Mouse (Mus musculus) CH12.LX (cell line): ENCODE measurements at regions not wholly inside any gene's neighbourhood (a gene's known extent, or its start where the extent isn't known, plus 50 kb on each side); places are given as distances from the start of the nearest gene placed in this dataset.

Source experiments
- DNase-seq: peaks from one replicate; pipeline ENCODE4 v3.0.0-alpha.2; 2013; ENCODE audit errors: extremely low read depth
- H3K27ac ChIP-seq: 2 replicates; pipeline ENCODE4 v1.5.1; 2012; ENCODE audit warnings: low read depth, mild to moderate bottlenecking, control low read depth, moderate library complexity; ENCODE audit not compliant: insufficient read depth
- H3K27me3 ChIP-seq: replicated peaks from 2 replicates; pipeline ENCODE3; 2012; ENCODE audit warnings: inconsistent platforms
- H3K36me3 ChIP-seq, 2 experiments: replicated peaks in 1 of 2; 2 replicates each; pipeline versions ENCODE3 to v1.6.1; 2012; ENCODE audit warnings: inconsistent platforms in 1 of 2, low read length in 1 of 2, mild to moderate bottlenecking in 1 of 2, mixed read lengths in 1 of 2, moderate library complexity in 1 of 2; ENCODE audit not compliant: control insufficient read depth in 1 of 2, insufficient read depth in 1 of 2
- H3K4me1 ChIP-seq, 2 experiments: 2 replicates each; pipeline ENCODE4 v1.6.1; 2012; ENCODE audit warnings: inconsistent platforms in 1 of 2, moderate library complexity in 1 of 2; ENCODE audit not compliant: insufficient read depth in 2 of 2, control insufficient read depth in 1 of 2
- H3K4me2 ChIP-seq: 2 replicates; pipeline ENCODE4 v1.6.1; 2012; ENCODE audit warnings: low read depth, mild to moderate bottlenecking, control low read depth; ENCODE audit not compliant: poor library complexity, insufficient read depth, severe bottlenecking
- H3K4me3 ChIP-seq, 3 experiments: fragments of 150-350 bp in 1 of 3; sonication (generic) in 1 of 3; replicated peaks in 1 of 3; 2 replicates each; pipeline versions ENCODE3 to v1.5.1; 2011 to 2012; ENCODE audit warnings: low read depth in 2 of 3, low read length in 2 of 3, mild to moderate bottlenecking in 2 of 3, moderate library complexity in 2 of 3, control low read depth in 1 of 3, improper control_type of control experiment in 1 of 3, inconsistent platforms in 1 of 3, mixed read lengths in 1 of 3; ENCODE audit not compliant: poor library complexity in 1 of 3
- H3K79me2 ChIP-seq: replicated peaks from 2 replicates; pipeline ENCODE4 v1.6.1; 2012; ENCODE audit warnings: mild to moderate bottlenecking, moderate library complexity; ENCODE audit not compliant: control insufficient read depth, poor library complexity, insufficient read depth, severe bottlenecking; ENCODE audit errors: extremely low read depth
- H3K9ac ChIP-seq: 2 replicates; pipeline ENCODE4 v1.6.1; 2012; ENCODE audit warnings: low read depth, mild to moderate bottlenecking, control low read depth, moderate library complexity; ENCODE audit not compliant: insufficient read depth
- H3K9me3 ChIP-seq: replicated peaks from 2 replicates; pipeline ENCODE3; 2012; ENCODE audit warnings: low read length, inconsistent platforms, mixed read lengths
- CHD1 ChIP-seq: IDR thresholded peaks from 2 replicates; pipeline ENCODE4 v1.6.1; 2012; ENCODE audit warnings: low read depth, low read length, improper control_type of control experiment, inconsistent platforms
- CTCF ChIP-seq, 2 experiments: IDR thresholded peaks in 1 of 2; conservative IDR thresholded peaks in 1 of 2; 2 replicates each; pipeline ENCODE4 v1.5.1; 2011 to 2012; ENCODE audit warnings: low read depth in 2 of 2, low read length in 2 of 2, improper control_type of control experiment in 1 of 2, inconsistent platforms in 1 of 2, mild to moderate bottlenecking in 1 of 2, moderate library complexity in 1 of 2
- E2F4 ChIP-seq: IDR thresholded peaks from 2 replicates; pipeline ENCODE4 v1.6.1; 2011; ENCODE audit warnings: low read depth, low read length, improper control_type of control experiment; ENCODE audit not compliant: insufficient replicate concordance
- EP300 ChIP-seq: IDR thresholded peaks from 2 replicates; pipeline ENCODE4 v1.6.1; 2011; ENCODE audit warnings: low read length, improper control_type of control experiment
- ETS1 ChIP-seq: conservative IDR thresholded peaks from 2 replicates; pipeline ENCODE4 v1.6.1; 2012; ENCODE audit warnings: low read depth, mild to moderate bottlenecking, inconsistent platforms, low read length, improper control_type of control experiment, moderate library complexity
- GABPA ChIP-seq: IDR thresholded peaks from 2 replicates; pipeline ENCODE4 v1.6.1; 2012; ENCODE audit warnings: low read depth, low read length, improper control_type of control experiment, inconsistent platforms; ENCODE audit not compliant: insufficient replicate concordance
- JUN ChIP-seq: IDR thresholded peaks from 2 replicates; pipeline ENCODE4 v1.6.1; 2011; ENCODE audit warnings: low read depth, mild to moderate bottlenecking, low read length, improper control_type of control experiment, moderate library complexity; ENCODE audit not compliant: insufficient read depth
- JUND ChIP-seq: conservative IDR thresholded peaks from 2 replicates; pipeline ENCODE4 v1.6.1; 2011; ENCODE audit warnings: low read depth, low read length, improper control_type of control experiment
- KAT2A ChIP-seq: IDR thresholded peaks from 2 replicates; pipeline ENCODE4 v1.6.1; 2012; ENCODE audit warnings: low read length, improper control_type of control experiment, inconsistent platforms; ENCODE audit not compliant: insufficient replicate concordance
- MAFK ChIP-seq: IDR thresholded peaks from 2 replicates; pipeline ENCODE4 v1.6.1; 2011; ENCODE audit warnings: low read length, improper control_type of control experiment; ENCODE audit not compliant: insufficient replicate concordance
- MEF2A ChIP-seq: IDR thresholded peaks from 2 replicates; pipeline ENCODE4 v1.6.1; 2014; ENCODE audit warnings: low read depth, mild to moderate bottlenecking, inconsistent platforms, low read length, improper control_type of control experiment, borderline replicate concordance
- MYC ChIP-seq: IDR thresholded peaks from 2 replicates; pipeline ENCODE4 v1.6.1; 2011; ENCODE audit warnings: low read depth, mild to moderate bottlenecking, improper control_type of control experiment, low read length
- NELFE ChIP-seq: IDR thresholded peaks from 2 replicates; pipeline ENCODE4 v1.6.1; 2011; ENCODE audit warnings: low read depth, low read length, improper control_type of control experiment
- NRF1 ChIP-seq: IDR thresholded peaks from 2 replicates; pipeline ENCODE4 v1.6.1; 2014; ENCODE audit warnings: low read depth, mild to moderate bottlenecking, inconsistent platforms, low read length, improper control_type of control experiment, moderate library complexity
- PAX5 ChIP-seq: IDR thresholded peaks from 2 replicates; pipeline ENCODE4 v1.6.1; 2012; ENCODE audit warnings: low read length, inconsistent platforms, mixed read lengths
- POLR2A ChIP-seq: IDR thresholded peaks from 2 replicates; pipeline ENCODE4 v1.6.1; 2011; ENCODE audit warnings: low read depth, mild to moderate bottlenecking, improper control_type of control experiment, low read length
- POLR2AphosphoS2 ChIP-seq: IDR thresholded peaks from 2 replicates; pipeline ENCODE4 v1.6.1; 2011; ENCODE audit warnings: low read depth, low read length, improper control_type of control experiment
- RAD21 ChIP-seq: IDR thresholded peaks from 2 replicates; pipeline ENCODE4 v1.6.1; 2011; ENCODE audit warnings: low read depth, mild to moderate bottlenecking, low read length, improper control_type of control experiment, moderate library complexity
- RCOR1 ChIP-seq: conservative IDR thresholded peaks from 2 replicates; pipeline ENCODE4 v1.6.1; 2012; ENCODE audit warnings: low read depth, mild to moderate bottlenecking, inconsistent platforms, low read length, improper control_type of control experiment
- SIN3A ChIP-seq: IDR thresholded peaks from 2 replicates; pipeline ENCODE4 v1.6.1; 2012; ENCODE audit warnings: low read length, improper control_type of control experiment, inconsistent platforms
- TBP ChIP-seq: conservative IDR thresholded peaks from 2 replicates; pipeline ENCODE4 v1.6.1; 2011; ENCODE audit warnings: low read depth, low read length, improper control_type of control experiment
- TCF12 ChIP-seq: IDR thresholded peaks from 2 replicates; pipeline ENCODE4 v1.6.1; 2014; ENCODE audit warnings: low read depth, mild to moderate bottlenecking, inconsistent platforms, low read length, improper control_type of control experiment
- UBTF ChIP-seq: IDR thresholded peaks from 2 replicates; pipeline ENCODE4 v1.6.1; 2012; ENCODE audit warnings: low read depth, mild to moderate bottlenecking, inconsistent platforms, low read length, improper control_type of control experiment, moderate library complexity
- USF1 ChIP-seq: IDR thresholded peaks from 2 replicates; pipeline ENCODE4 v1.6.1; 2014; ENCODE audit warnings: low read depth, mild to moderate bottlenecking, inconsistent platforms, low read length, improper control_type of control experiment
- USF2 ChIP-seq: conservative IDR thresholded peaks from 2 replicates; pipeline ENCODE4 v1.6.1; 2011; ENCODE audit warnings: low read depth, low read length, improper control_type of control experiment
- ZKSCAN1 ChIP-seq: IDR thresholded peaks from 2 replicates; pipeline ENCODE4 v1.6.1; 2012; ENCODE audit warnings: low read depth, inconsistent platforms, low read length, improper control_type of control experiment, borderline replicate concordance
- ZMIZ1 ChIP-seq: IDR thresholded peaks from 2 replicates; pipeline ENCODE4 v1.6.1; 2012; ENCODE audit warnings: low read depth, mild to moderate bottlenecking, inconsistent platforms, low read length, improper control_type of control experiment
- dilution Hi-C: fragments of 300-500 bp; cut with MboI; formaldehyde crosslinking; loops from 2 replicates; pipeline ENCODE4 v1.14.3; 2020; ENCODE audit warnings: low sequenced_read_pairs; ENCODE audit not compliant: extremely low pct_unique_long_range_greater_than_20kb, extremely low pct_ligation_motif_present
- in situ Hi-C: fragments of 300-500 bp; cut with MboI; formaldehyde crosslinking; loops from 3 replicates; pipeline ENCODE4 v1.14.3; 2019; ENCODE audit warnings: low sequenced_read_pairs, low pct_ligation_motif_present, low pct_unique_long_range_greater_than_20kb, mixed read lengths

GRCm38 (mm10) chr14:25180126-25180525 is 278.9 kb upstream of the Zmiz1 start:
- H3K9ac ChIP-seq, result no peak overlapping the region
- no peaks in the 10 kb centered on the region for H3K9me3 ChIP-seq
- dilution Hi-C loops, result no loop called here
- H3K79me2 ChIP-seq, result no peaks in the 10 kb centered on the region
- no peak overlapping the region for H3K4me3 ChIP-seq
- no peak overlapping the region for H3K27ac ChIP-seq
- no peak overlapping the region for H3K4me2 ChIP-seq
- TF ChIP-seq ZMIZ1, result no peak
- no peak for TF ChIP-seq MEF2A
- TF ChIP-seq SIN3A, result no peak
- no peak for TF ChIP-seq NRF1
- no peak for TF ChIP-seq CHD1
- no peak for TF ChIP-seq MAFK
- TF ChIP-seq RAD21, result no peak
- TF ChIP-seq E2F4, result no peak
- TF ChIP-seq MYC, result no peak
- TF ChIP-seq POLR2A, result no peak
- no peak for TF ChIP-seq JUN
- no peak for TF ChIP-seq KAT2A
- TF ChIP-seq CTCF (conservative IDR thresholded peaks at IDR 0.05 in 1 of 2, IDR thresholded peaks at IDR 0.05 in 1 of 2; ENCODE audit: low read depth in 2 of 2, low read length in 2 of 2), result no peak
- TF ChIP-seq UBTF, result no peak
- TF ChIP-seq ZKSCAN1, result no peak
- no peak for TF ChIP-seq ETS1
- no peak for TF ChIP-seq NELFE
- no peak for TF ChIP-seq GABPA
- no peak for TF ChIP-seq EP300
- no peak for TF ChIP-seq JUND
- H3K4me1 ChIP-seq, result peaks cover 0 to 9% of the 10 kb centered on the region in 2 experiments; a peak in 2 of 4 replicates
- DNase-seq, result no peak
- in situ Hi-C loops, result no loop called here
- no peaks in the 10 kb centered on the region for H3K36me3 ChIP-seq
- H3K27me3 ChIP-seq, result peaks cover 4% of the 10 kb centered on the region

GRCm38 (mm10) chr14:25181406-25181805 is 277.6 kb upstream of the Zmiz1 start:
- Histone ChIP-seq H3K27ac (no peak overlapping the region), H3K4me2 (no peak overlapping the region), H3K9ac (no peak overlapping the region), H3K4me1 (peaks cover 0 to 2% of the 10 kb centered on the region in 2 experiments; a peak in 1 of 4 replicates), H3K79me2 (no peaks in the 10 kb centered on the region), H3K27me3 (peaks cover 4% of the 10 kb centered on the region), H3K9me3 (no peaks in the 10 kb centered on the region), H3K36me3 (no peaks in the 10 kb centered on the region), H3K4me3 (no peak overlapping the region)
- in situ Hi-C loops (no loop called here), dilution Hi-C loops (no loop called here)
- TF ChIP-seq PAX5, result no peak
- no peak for TF ChIP-seq TBP
- TF ChIP-seq USF1, result no peak
- TF ChIP-seq USF2, result no peak
- no peak for TF ChIP-seq ZMIZ1
- no peak for TF ChIP-seq RCOR1
- TF ChIP-seq POLR2AphosphoS2, result no peak
- TF ChIP-seq TCF12, result no peak
- TF ChIP-seq MEF2A, result no peak
- TF ChIP-seq NELFE, result no peak
- no peak for DNase-seq
